14 mouse cellular contexts compared by ENCODE assay signal in genomic region chr17:5178534-5178933, GRCm38 (mm10).
DNase-seq lines count a peak whose midpoint lies in the region; ATAC-seq and TF ChIP-seq lines count a peak whose summit lies in the region.
"Had no signal": no experiment of that assay in that cellular context is flagged by ENCODE, and none has a peak within 500 bp of the region (broad histone marks: within the 10 kb centered on the region; RNA-seq: fewer than 3 reads in every experiment).

No protein-coding gene starts in this region.

- no peak overlapping the region for H3K9ac ChIP-seq in hindbrain, postnatal 0 days (replicated peaks; ENCODE audit: low read length)
- H3K9ac ChIP-seq: limb, embryonic 12.5 days; midbrain, embryonic 12.5 days had no signal

- peak; percentile 57 for DNase-seq in adrenal gland, adult 8-10 months
- DNase-seq in adrenal gland, adult 18-20 months (ENCODE audit: low spot score in 2 of 2), result no peak
- DNase-seq in hindbrain, postnatal 0 days (ENCODE audit: low spot score), result no peak
- DNase-seq in hindbrain, embryonic 10.5 days (ENCODE audit: low spot score), result no peak
- no peak for DNase-seq in thymus, adult 2 months
- DNase-seq in thymus, postnatal 36 days, result no peak
- DNase-seq in right cerebral cortex, adult 18-20 months, result no peak
- DNase-seq in left cerebral cortex, postnatal 36 days (ENCODE audit: low spot score in 2 of 2), result no peak
- DNase-seq: cerebellum, adult 9-11 months; layer of hippocampus, postnatal 36 days; spleen, adult 18-20 months had no signal

- no peaks in the 10 kb centered on the region for H3K36me3 ChIP-seq in hindbrain, postnatal 0 days (ENCODE audit: insufficient read depth, low read length)
- no peaks in the 10 kb centered on the region for H3K36me3 ChIP-seq in hindbrain, embryonic 10.5 days
- H3K36me3 ChIP-seq in thymus, adult 2 months (ENCODE audit: control insufficient read depth, insufficient read depth, low read length), result no peaks in the 10 kb centered on the region
- H3K36me3 ChIP-seq: embryonic facial prominence, embryonic 10.5 days; midbrain, embryonic 12.5 days had no signal

- no peak overlapping the region for H3K4me3 ChIP-seq in hindbrain, postnatal 0 days (ENCODE audit: low read length)
- no peak overlapping the region for H3K4me3 ChIP-seq in hindbrain, embryonic 10.5 days
- H3K4me3 ChIP-seq in thymus, adult 2 months (ENCODE audit: control insufficient read depth, insufficient read depth, low read length), result no peak overlapping the region
- H3K4me3 ChIP-seq: embryonic facial prominence, embryonic 10.5 days; limb, embryonic 12.5 days; midbrain, embryonic 12.5 days had no signal

- H3K4me2 ChIP-seq in hindbrain, postnatal 0 days (ENCODE audit: low read depth, low read length), result no peak overlapping the region
- H3K4me2 ChIP-seq: limb, embryonic 12.5 days; midbrain, embryonic 12.5 days had no signal

- TF ChIP-seq CTCF in hindbrain, postnatal 0 days (IDR thresholded peaks at IDR 0.05; ENCODE audit: low read depth), result no peak
- no peak for TF ChIP-seq CTCF in thymus, adult 2 months (IDR thresholded peaks at IDR 0.05; ENCODE audit: borderline replicate concordance, control insufficient read depth, extremely low read depth, insufficient read depth, low read length, poor library complexity)

- H3K4me1 ChIP-seq in hindbrain, postnatal 0 days (ENCODE audit: insufficient read depth, low read length), result peaks cover 18% of the 10 kb centered on the region; the same call in 1 of the 2 replicates
- peaks cover 51% of the 10 kb centered on the region for H3K4me1 ChIP-seq in hindbrain, embryonic 10.5 days (replicated peaks)
- peaks cover 42% of the 10 kb centered on the region for H3K4me1 ChIP-seq in thymus, adult 2 months (replicated peaks; ENCODE audit: control insufficient read depth, insufficient read depth, low read length)

- H3K27me3 ChIP-seq in hindbrain, postnatal 0 days (ENCODE audit: insufficient read depth, low read length), result no peaks in the 10 kb centered on the region
- no peaks in the 10 kb centered on the region for H3K27me3 ChIP-seq in hindbrain, embryonic 10.5 days (ENCODE audit: insufficient read depth, poor library complexity, severe bottlenecking)
- no peaks in the 10 kb centered on the region for H3K27me3 ChIP-seq in thymus, adult 2 months (ENCODE audit: control insufficient read depth, insufficient read depth, low read length)
- H3K27me3 ChIP-seq: limb, embryonic 12.5 days; midbrain, embryonic 12.5 days had no signal

- 80% methylated on average over 10 of the region's 10 CpGs for WGBS in hindbrain, postnatal 0 days
- 86% methylated on average over 10 of the region's 10 CpGs for WGBS in hindbrain, embryonic 10.5 days
- 98% methylated on average over 10 of the region's 10 CpGs for whole genome bisulfite sequencing in thymus, adult 2 months

- intact Hi-C loops in left cerebral cortex, postnatal 36 days (cut with DNase I), result no loop called here

- no peak overlapping the region for H3K27ac ChIP-seq in hindbrain, postnatal 0 days
- H3K27ac ChIP-seq in hindbrain, embryonic 10.5 days, result no peak overlapping the region
- 0 out of 2 replicates have a peak overlapping the region, but pooled peaks have one; percentile 11 for H3K27ac ChIP-seq in thymus, adult 2 months (ENCODE audit: control insufficient read depth, insufficient read depth, low read length)
- H3K27ac ChIP-seq: embryonic facial prominence, embryonic 10.5 days; limb, embryonic 12.5 days; midbrain, embryonic 12.5 days had no signal

- no peak for TF ChIP-seq POLR2A in thymus, adult 2 months (IDR thresholded peaks at IDR 0.05; ENCODE audit: control insufficient read depth, extremely low read depth, insufficient read depth, low read length, poor library complexity)

- peak; percentile 18; the same call in 1 of the 2 replicates for ATAC-seq in hindbrain, postnatal 0 days

- H3K9me3 ChIP-seq in hindbrain, postnatal 0 days (ENCODE audit: low read length), result no peaks in the 10 kb centered on the region
- H3K9me3 ChIP-seq in hindbrain, embryonic 10.5 days, result no peaks in the 10 kb centered on the region
- H3K9me3 ChIP-seq: embryonic facial prominence, embryonic 10.5 days; limb, embryonic 12.5 days; midbrain, embryonic 12.5 days had no signal
